Mouse (Mus musculus): ENCODE measurements around the gene Ep300. TPM values are rescaled to one million over a fixed set of nuclear protein-coding genes. Genes with fewer than 3 reads are reported as not detected.
A peak's percentile ranks its signal among the peaks of the same experiment; 100 is the strongest.

The Ep300 gene
- 5.8 and 7.3 TPM in 2 replicates for polyA plus RNA-seq (2015; fragmentation: Nextera tagmentation; extraction: Ambion mirVana)

DNA sequence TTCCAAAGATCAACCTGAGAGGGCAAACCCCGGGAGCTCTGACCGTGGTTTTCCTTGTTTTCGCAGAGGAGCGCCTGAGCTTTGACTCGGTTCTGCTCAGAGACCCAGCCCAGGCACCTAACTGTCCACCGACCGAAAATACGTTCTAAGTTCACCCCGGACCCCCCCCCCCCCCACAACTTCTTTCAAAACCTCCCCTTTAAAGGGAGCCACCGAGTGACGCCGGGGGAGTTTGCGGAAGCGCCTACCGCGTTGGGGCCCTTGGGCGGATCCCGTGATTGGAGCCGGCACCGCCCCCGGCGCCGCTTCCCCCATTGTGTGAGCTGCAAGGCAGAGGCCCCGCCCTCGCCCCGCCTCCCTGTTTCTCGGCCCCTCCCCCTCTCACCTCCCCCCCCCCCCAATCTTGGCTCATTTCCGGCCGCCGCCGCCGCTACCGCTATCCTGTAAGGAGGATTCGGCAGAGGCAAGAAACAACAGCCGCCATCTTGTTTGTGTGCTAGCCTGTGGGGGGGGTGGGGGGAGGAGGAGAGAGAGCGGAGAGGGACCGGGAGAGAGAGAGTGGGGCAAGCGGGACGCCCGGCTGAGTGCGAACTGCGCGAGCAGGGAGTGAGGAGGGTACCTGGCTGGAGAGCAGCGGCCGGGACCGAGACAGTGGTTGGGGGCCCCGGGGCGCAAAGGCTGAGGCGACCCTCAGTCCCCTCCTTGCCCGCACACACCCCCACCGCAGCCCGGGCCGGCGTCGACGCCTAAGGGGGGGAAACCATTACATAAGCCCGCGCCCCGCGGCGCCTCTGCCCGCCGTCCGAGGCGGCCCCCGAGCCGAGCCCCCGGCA is at the start of gene Ep300:
Gene Ep300, plus strand, starts transcription at position 439 of the 833 bp plus-strand sequence.
- no peaks in the 10 kb centered on the region for H3K36me3 ChIP-seq (ENCODE audit: control insufficient read depth, insufficient read depth)
- under 1% methylated on average over 63 of the region's 68 CpGs for WGBS (ENCODE audit: insufficient replicate concordance)
- peak; percentile 89 for ATAC-seq (ENCODE audit: low read depth)
- H3K9ac ChIP-seq (ENCODE audit: low read depth, low read length): peak within 1 kb of the TSS; percentile 100
- H3K9me3 ChIP-seq (replicated peaks; ENCODE audit: control insufficient read depth, low read length): no peaks in the 10 kb centered on the region
- peak within 1 kb of the TSS; percentile 68 for H3K4me2 ChIP-seq (ENCODE audit: low read depth, low read length)
- no peaks in the 10 kb centered on the region for H3K27me3 ChIP-seq (ENCODE audit: control insufficient read depth, insufficient read depth, low read depth, low read length)
- H3K27ac ChIP-seq (ENCODE audit: low read length): peak within 1 kb of the TSS; percentile 98
- H3K4me1 ChIP-seq (ENCODE audit: control insufficient read depth, low read depth, low read length): peaks cover 17% of the 10 kb centered on the region
- H3K4me3 ChIP-seq (ENCODE audit: low read depth, low read length): peak within 1 kb of the TSS; percentile 93

DNA sequence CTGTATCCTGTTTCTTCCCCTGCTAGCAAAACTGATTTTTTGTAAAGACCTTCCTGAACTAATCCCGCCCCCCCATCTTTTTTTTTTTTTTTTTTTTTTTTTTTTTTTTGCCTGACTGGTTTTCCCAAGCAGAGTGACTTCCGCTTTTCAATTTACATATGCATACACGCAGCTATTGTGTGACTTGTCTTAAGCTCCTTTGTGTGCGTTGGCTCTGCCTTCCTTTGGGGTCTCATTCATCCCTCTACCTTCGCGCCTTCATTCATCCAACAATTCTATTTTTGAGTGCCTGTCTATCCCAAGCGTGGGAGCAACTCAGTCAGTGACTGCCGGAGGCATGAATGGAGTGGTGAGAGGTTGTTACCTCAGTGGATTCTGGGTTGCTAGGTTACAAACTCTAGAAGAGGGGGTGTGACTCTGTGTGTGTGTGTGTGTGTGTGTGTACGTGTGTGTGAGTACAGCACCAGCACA is 49.2 kb upstream of the Ep300 start:
- Histone ChIP-seq H3K4me2 (ENCODE audit: low read depth, low read length) (no peak overlapping the region), H3K4me1 (ENCODE audit: control insufficient read depth, low read depth, low read length) (peaks cover 22% of the 10 kb centered on the region), H3K36me3 (ENCODE audit: control insufficient read depth, insufficient read depth) (no peaks in the 10 kb centered on the region), H3K27ac (ENCODE audit: low read length) (no peak overlapping the region), H3K9ac (ENCODE audit: low read depth, low read length) (no peak overlapping the region), H3K4me3 (ENCODE audit: low read depth, low read length) (no peak overlapping the region), H3K27me3 (ENCODE audit: control insufficient read depth, insufficient read depth, low read depth, low read length) (no peaks in the 10 kb centered on the region), H3K9me3 (replicated peaks; ENCODE audit: control insufficient read depth, low read length) (no peaks in the 10 kb centered on the region)
- no peak for ATAC-seq (ENCODE audit: low read depth)
- WGBS (ENCODE audit: insufficient replicate concordance): 63% methylated on average over 9 of the region's 9 CpGs

DNA sequence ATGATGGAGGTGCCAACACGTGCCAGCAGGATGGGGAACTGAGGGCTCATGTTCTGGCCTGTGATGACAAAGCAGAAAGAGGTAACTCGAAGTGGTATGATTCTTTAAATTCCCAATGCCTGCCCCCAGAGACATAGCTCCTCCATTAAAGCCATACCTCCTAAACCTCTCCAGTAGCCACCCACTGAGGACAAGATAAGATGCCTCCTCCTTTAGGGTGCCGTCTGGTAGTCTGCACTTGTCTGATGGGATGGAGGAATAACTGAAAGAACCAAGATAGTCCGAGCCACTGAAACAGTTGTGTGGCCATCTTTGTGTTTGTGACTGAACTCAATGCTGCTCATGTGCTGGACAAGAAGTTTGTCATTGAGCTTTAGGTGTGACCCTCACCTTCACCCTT is 47.0 kb upstream of the Ep300 start:
- Histone ChIP-seq H3K27ac (ENCODE audit: low read length) (no peak overlapping the region), H3K4me1 (ENCODE audit: control insufficient read depth, low read depth, low read length) (peaks cover 13% of the 10 kb centered on the region), H3K27me3 (ENCODE audit: control insufficient read depth, insufficient read depth, low read depth, low read length) (no peaks in the 10 kb centered on the region), H3K4me2 (ENCODE audit: low read depth, low read length) (no peak overlapping the region; the same call in 1 of the 2 replicates), H3K4me3 (ENCODE audit: low read depth, low read length) (no peak overlapping the region), H3K9ac (ENCODE audit: low read depth, low read length) (no peak overlapping the region), H3K36me3 (ENCODE audit: control insufficient read depth, insufficient read depth) (no peaks in the 10 kb centered on the region), H3K9me3 (replicated peaks; ENCODE audit: control insufficient read depth, low read length) (no peaks in the 10 kb centered on the region)
- ATAC-seq (ENCODE audit: low read depth): peak; percentile 53; the same call in 1 of the 2 replicates
- 39% methylated on average over 4 of the region's 4 CpGs for WGBS (ENCODE audit: insufficient replicate concordance)

DNA sequence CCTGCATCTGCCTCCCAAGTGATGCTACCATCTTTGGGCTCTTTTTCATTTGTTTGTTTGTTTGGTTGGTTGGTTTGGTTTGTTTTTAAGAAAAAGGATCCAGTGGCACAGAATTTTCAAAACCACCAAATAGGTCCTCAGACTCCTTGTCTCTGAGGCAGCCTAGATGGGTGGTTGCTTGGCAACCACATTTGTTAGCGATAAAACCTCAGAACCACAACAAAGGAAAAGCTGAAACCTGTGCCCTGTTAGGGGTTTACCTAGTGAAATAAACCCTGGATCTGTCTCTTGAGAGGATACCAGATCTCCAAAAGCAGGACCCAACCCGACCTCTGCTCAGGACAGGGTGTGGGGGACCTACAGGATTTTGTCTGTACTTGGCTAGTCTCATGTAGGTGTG is 45.6 kb upstream of the Ep300 start:
- Histone ChIP-seq H3K27ac (ENCODE audit: low read length) (no peak overlapping the region), H3K9ac (ENCODE audit: low read depth, low read length) (no peak overlapping the region), H3K36me3 (ENCODE audit: control insufficient read depth, insufficient read depth) (no peaks in the 10 kb centered on the region), H3K27me3 (ENCODE audit: control insufficient read depth, insufficient read depth, low read depth, low read length) (no peaks in the 10 kb centered on the region), H3K4me1 (ENCODE audit: control insufficient read depth, low read depth, low read length) (peaks cover 9% of the 10 kb centered on the region), H3K9me3 (replicated peaks; ENCODE audit: control insufficient read depth, low read length) (no peaks in the 10 kb centered on the region), H3K4me2 (ENCODE audit: low read depth, low read length) (no peak overlapping the region), H3K4me3 (ENCODE audit: low read depth, low read length) (no peak overlapping the region)
- 57% methylated on average over 2 of the region's 2 CpGs for WGBS (ENCODE audit: insufficient replicate concordance)
- ATAC-seq (ENCODE audit: low read depth): no peak

DNA sequence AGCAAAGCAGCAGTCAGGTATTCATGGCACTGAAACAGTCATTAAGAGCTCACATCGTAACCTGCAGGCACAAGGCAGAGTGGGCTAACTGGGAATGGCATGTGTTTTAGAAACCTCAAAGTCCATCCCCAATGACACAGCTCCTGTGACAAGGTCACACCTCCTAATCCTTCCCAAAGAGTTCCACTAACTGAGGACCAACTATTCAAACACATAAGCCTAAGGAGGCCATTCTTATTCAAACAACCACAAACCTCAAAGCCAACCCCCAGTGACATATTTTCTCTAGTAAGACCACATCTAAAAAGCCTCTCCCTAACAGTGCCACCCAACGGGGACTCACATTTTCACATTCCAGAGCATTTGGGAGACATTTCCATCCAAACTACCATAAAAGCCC is 40.2 kb upstream of the Ep300 start:
- Histone ChIP-seq H3K27ac (ENCODE audit: low read length) (no peak overlapping the region), H3K36me3 (ENCODE audit: control insufficient read depth, insufficient read depth) (no peaks in the 10 kb centered on the region), H3K4me2 (ENCODE audit: low read depth, low read length) (no peak overlapping the region), H3K4me3 (ENCODE audit: low read depth, low read length) (no peak overlapping the region), H3K9ac (ENCODE audit: low read depth, low read length) (no peak overlapping the region), H3K4me1 (ENCODE audit: control insufficient read depth, low read depth, low read length) (peaks cover 6% of the 10 kb centered on the region; the same call in 1 of the 2 replicates), H3K27me3 (ENCODE audit: control insufficient read depth, insufficient read depth, low read depth, low read length) (no peaks in the 10 kb centered on the region), H3K9me3 (replicated peaks; ENCODE audit: control insufficient read depth, low read length) (no peaks in the 10 kb centered on the region)
- no peak for ATAC-seq (ENCODE audit: low read depth)
- 74% methylated on average over 2 of the region's 2 CpGs for WGBS (ENCODE audit: insufficient replicate concordance)

DNA sequence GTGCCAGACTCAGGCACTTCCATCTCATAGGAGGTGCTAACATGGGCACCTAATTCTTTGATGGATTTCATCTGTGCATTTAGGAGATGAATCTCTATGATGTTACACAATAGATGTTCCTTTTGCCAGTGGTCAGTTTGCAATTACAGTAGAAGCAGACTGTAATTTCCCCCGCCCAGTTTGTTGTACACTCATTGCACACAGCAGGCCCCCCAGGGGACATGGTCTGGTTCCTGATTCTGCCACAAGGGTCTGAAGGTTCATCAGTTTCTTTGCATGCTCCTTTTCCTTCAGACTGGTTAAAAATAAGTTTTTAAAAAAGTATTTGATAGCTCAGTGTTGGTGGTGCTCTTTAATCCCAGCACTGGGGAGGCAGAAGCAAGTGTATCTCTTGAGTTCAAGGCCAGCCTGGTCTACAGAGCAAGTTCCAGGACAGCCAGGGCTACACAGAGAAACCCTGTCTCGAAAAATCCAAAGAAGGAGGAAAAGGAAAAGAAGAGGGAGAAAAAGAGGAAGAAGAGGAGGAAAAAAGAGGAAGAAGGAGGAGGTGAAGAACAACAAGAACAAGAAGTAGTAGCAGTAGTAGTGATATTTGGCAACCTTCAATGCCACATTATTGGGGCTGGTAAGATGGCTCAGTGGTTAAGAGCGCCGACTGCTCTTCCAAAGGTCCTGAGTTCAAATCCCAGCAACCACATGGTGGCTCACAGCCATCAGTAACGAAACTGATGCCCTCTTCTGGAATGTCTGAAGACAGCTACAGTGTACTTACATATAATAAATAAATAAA is 39.6 kb upstream of the Ep300 start:
- Histone ChIP-seq H3K9me3 (replicated peaks; ENCODE audit: control insufficient read depth, low read length) (no peaks in the 10 kb centered on the region), H3K4me2 (ENCODE audit: low read depth, low read length) (no peak overlapping the region), H3K9ac (ENCODE audit: low read depth, low read length) (no peak overlapping the region), H3K4me1 (ENCODE audit: control insufficient read depth, low read depth, low read length) (peaks cover 6% of the 10 kb centered on the region; the same call in 1 of the 2 replicates), H3K27ac (ENCODE audit: low read length) (no peak overlapping the region), H3K4me3 (ENCODE audit: low read depth, low read length) (no peak overlapping the region), H3K27me3 (ENCODE audit: control insufficient read depth, insufficient read depth, low read depth, low read length) (no peaks in the 10 kb centered on the region), H3K36me3 (ENCODE audit: control insufficient read depth, insufficient read depth) (no peaks in the 10 kb centered on the region)
- no peak for ATAC-seq (ENCODE audit: low read depth)
- 59% methylated on average over 5 of the region's 5 CpGs for WGBS (ENCODE audit: insufficient replicate concordance)

DNA sequence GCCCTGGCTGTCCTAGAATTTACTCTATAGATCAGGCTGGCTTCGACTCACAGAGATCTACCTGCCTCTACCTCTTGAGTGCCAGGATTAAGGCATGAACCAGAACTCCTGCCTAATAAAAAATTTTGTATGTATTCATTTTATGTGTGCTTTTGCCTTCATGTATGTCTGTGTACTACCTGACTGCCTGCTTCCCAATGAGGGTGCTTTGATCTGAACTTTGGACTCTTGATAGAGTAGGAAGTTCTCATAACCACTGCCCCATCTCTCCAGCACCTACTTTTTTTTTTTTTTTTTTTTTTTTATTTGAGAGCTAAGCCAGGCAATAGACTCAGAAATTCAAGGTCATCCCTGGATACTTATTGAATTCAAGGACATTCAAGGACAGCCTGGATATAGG is 31.7 kb upstream of the Ep300 start:
- Histone ChIP-seq H3K9me3 (replicated peaks; ENCODE audit: control insufficient read depth, low read length) (no peaks in the 10 kb centered on the region), H3K27ac (ENCODE audit: low read length) (no peak overlapping the region), H3K9ac (ENCODE audit: low read depth, low read length) (no peak overlapping the region), H3K4me3 (ENCODE audit: low read depth, low read length) (no peak overlapping the region), H3K27me3 (ENCODE audit: control insufficient read depth, insufficient read depth, low read depth, low read length) (no peaks in the 10 kb centered on the region), H3K4me1 (ENCODE audit: control insufficient read depth, low read depth, low read length) (no peaks in the 10 kb centered on the region), H3K4me2 (ENCODE audit: low read depth, low read length) (no peak overlapping the region), H3K36me3 (ENCODE audit: control insufficient read depth, insufficient read depth) (no peaks in the 10 kb centered on the region)
- 63% methylated on average over 1 of the region's 1 CpGs for WGBS (ENCODE audit: insufficient replicate concordance)
- ATAC-seq (ENCODE audit: low read depth): no peak

DNA sequence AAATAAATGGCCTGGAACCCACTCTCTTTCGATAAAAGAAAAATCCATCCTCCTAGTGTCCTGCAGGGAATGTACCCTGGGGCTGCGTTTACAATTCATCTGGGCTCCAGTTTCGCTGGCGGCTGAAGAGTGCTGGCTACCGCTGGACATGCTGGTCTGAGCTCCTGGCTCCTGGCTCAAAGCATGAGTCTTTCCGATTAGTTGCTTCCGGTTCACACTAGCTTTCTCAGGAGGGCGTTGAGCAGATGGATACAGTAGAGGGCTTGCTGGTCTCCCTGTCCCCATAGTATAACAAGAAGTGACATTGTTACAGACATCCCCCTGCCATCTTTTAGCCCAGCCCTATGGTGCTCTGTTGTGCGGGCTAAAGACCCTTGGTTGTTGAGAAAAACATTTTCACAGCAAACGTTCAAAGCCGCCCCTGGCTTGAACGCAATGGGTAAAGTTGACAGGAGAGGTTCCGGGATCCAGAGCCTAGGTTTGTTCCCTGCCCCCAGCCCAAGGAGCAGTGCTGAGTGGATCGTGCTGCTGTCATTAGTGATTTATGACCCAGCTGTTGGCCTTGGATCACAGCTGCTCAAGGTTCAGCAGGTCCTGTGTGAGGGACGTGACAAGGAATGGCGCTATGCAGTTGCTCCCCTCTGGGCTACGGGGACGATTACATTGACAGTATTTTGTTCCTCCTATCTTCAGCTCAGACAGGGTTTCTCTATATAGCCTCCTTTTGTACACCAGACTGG is 30.4 kb upstream of the Ep300 start:
- no peak for ATAC-seq (ENCODE audit: low read depth)
- Histone ChIP-seq H3K9ac (ENCODE audit: low read depth, low read length) (no peak overlapping the region), H3K9me3 (replicated peaks; ENCODE audit: control insufficient read depth, low read length) (no peaks in the 10 kb centered on the region), H3K27ac (ENCODE audit: low read length) (no peak overlapping the region), H3K4me3 (ENCODE audit: low read depth, low read length) (no peak overlapping the region), H3K36me3 (ENCODE audit: control insufficient read depth, insufficient read depth) (no peaks in the 10 kb centered on the region), H3K4me1 (ENCODE audit: control insufficient read depth, low read depth, low read length) (no peaks in the 10 kb centered on the region), H3K27me3 (ENCODE audit: control insufficient read depth, insufficient read depth, low read depth, low read length) (no peaks in the 10 kb centered on the region), H3K4me2 (ENCODE audit: low read depth, low read length) (no peak overlapping the region)
- 52% methylated on average over 18 of the region's 18 CpGs for WGBS (ENCODE audit: insufficient replicate concordance)

Measured in liver, embryonic 16.5 days (tissue).